Mouse (Mus musculus) adrenal gland, adult (tissue): ENCODE measurements around the gene Vmn1r191.
"Not testable (repeated sequence)": the region's sequence is repeated elsewhere in the genome, so short reads cannot be mapped to it uniquely, and the experiment has no call there.

Experiments
- DNase-seq, 2 experiments: peaks; one replicate each; pipeline ENCODE4 v3.0.0; 2022 to 2023; ENCODE audit warnings: low spot score in 1 of 2; ENCODE audit not compliant: inconsistent age in 2 of 2

Gene Vmn1r191

DNA sequence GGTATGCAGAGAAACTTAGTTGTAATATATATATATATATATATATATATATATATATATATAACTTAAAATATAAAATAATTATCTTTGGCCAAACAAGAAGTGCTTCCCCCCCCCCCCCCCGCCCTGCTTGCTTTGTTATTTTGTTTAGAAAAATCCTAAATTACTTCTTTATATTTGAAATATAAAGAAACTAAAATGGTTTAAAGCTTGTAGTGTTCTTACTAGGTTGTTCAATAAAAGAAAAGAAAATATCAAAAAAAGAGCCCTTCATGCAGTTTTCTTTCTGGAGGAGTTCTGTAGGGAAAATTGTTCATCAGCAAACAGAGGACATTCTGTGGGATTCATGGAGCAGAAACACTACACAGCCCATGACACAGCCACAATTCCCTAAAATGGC lies at the start of gene Vmn1r191:
Gene Vmn1r191 (minus strand): TSS at position 101 of the 400 bp plus-strand sequence.
- DNase-seq: no peak

GRCm38 (mm10) chr13:22223060-22223459 lies 39.3 kb upstream of the Vmn1r191 start, which contains the start of gene Vmn1r193:
Vmn1r193 (minus strand) TSS chr13:22223160.
- not testable (repeated sequence) for DNase-seq

DNA sequence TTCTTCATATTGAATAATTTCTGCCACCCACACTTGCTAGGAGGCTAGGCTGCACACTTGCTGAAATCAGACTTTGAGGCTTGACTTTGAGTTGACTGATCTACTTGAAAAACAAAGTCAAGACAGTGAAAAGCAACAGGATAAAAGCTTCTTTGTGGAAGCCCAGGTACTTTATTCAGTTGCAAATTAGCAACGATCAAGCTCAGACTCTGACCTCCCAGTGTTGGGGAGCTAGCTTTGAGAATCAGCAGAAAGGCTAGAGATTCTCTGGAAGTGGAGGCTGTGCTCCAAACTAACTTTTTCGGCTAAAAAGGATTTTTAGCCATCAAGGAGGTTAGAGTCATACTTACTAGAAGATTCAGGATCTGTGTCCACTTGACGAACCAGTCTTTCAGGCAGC lies 9.0 kb upstream of the Vmn1r191 start:
- not testable (repeated sequence) for DNase-seq

GRCm38 (mm10) chr13:22191041-22191440 lies 7.3 kb upstream of the Vmn1r191 start, which contains the start of gene Vmn1r192:
Vmn1r192 (minus strand) TSS chr13:22191141.
- DNase-seq: no peak

GRCm38 (mm10) chr13:22190385-22190784 lies 6.6 kb upstream of the Vmn1r191 start:
- no peak for DNase-seq

- DNase-seq: no peak
Measured at GRCm38 (mm10) chr13:22189313-22189712, 5.5 kb upstream of the Vmn1r191 start.

GRCm38 (mm10) chr13:22168416-22168815 lies 15.4 kb downstream of the Vmn1r191 start:
- DNase-seq: no peak

DNA sequence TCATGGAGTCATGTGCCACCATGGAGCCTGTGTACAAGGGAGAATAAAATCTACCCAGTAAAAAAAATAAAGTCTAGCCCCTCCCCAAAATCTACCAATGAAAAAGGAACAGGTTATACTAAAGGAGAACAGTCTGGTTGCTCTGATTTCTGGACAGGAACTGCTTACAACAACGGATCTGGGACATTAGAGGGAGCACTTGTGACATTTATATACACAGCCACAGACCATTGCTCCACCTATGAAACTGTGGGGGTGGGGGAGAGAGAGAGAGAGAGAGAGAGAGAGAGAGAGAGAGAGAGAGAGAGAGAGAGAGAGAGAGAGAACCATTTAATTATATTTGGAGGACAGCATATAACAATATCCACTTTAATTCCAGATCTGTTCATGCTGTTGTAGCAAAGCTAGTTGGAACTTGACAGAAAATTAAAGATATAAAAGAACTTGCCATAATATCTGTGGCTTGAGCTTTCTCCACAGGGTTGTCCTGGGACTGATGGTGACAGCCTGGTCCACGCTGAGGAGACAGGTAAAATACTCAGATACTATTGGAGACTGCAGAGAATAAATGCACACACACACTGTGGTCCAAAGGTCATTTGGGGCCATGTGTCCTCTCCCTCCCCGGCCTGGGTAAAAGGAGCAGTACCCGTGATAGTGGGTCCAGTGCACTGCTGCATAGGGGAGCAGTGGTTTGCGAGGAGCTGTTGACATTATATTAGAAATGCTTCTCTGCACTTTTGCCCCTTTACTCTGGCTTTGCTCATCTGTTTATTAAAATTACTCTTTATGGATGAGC lies 47.1 kb downstream of the Vmn1r191 start:
- DNase-seq: not testable (repeated sequence)
